Mouse (Mus musculus): ENCODE results near the gene Fxyd3.

DNA sequence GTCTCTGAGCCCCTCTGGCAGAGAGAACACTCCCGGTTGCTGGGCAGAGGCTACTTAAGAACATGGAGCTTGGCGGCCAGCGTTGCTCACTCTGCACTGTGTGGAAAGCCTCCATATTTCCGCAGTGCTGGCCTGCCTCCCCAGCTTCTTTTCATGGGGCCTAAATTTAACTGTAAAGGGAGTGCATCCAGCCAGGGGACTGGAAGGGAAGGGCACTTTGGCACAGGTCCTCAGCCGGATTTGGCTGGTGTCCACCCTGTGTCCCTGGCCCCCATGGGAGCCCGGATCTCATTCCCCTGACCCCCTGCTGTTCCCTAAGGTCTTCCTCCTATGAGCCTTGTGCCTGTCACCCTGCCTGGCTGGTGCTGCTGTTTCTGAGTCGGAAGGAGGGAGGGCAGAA is 42.0 kb upstream of the Fxyd3 start:
- TF ChIP-seq POLR2A (IDR thresholded peaks at IDR 0.05; ENCODE audit: low read depth, low read length) (no peak), CTCF (IDR thresholded peaks at IDR 0.05; ENCODE audit: borderline replicate concordance, insufficient read depth, low read length) (no peak)
